Mouse (Mus musculus) liver, embryonic 13.5 days (tissue): ENCODE results near the gene Gm11634. TPM values are rescaled to one million over a fixed set of nuclear protein-coding genes. Genes with fewer than 3 reads are reported as not detected.
"Not testable (repeated sequence)": the region's sequence is repeated elsewhere in the genome, so short reads cannot be mapped to it uniquely, and the experiment has no call there.

Experiments
- ATAC-seq: fragments of 200-750 bp; cut with Nextera tagmentation; 2 replicates; pipeline ENCODE4 v1.8.0; 2017; ENCODE audit warnings: low read depth, mild to moderate bottlenecking, moderate number of reproducible peaks, moderate library complexity
- DNase-seq: peaks from one replicate; pipeline ENCODE4 v3.0.0; 2022
- H3K27ac ChIP-seq: fragments of 300-500 bp; sonication (generic); 2 replicates; pipeline ENCODE4 v1.5.1; 2015; ENCODE audit warnings: moderate library complexity, mild to moderate bottlenecking, inconsistent platforms
- H3K27me3 ChIP-seq: fragments of 300-500 bp; sonication (generic); 2 replicates; pipeline ENCODE4 v1.6.1; 2015; ENCODE audit warnings: mild to moderate bottlenecking, inconsistent platforms
- H3K36me3 ChIP-seq: fragments of 300-500 bp; sonication (generic); 2 replicates; pipeline ENCODE4 v1.6.1; 2015; ENCODE audit warnings: mild to moderate bottlenecking, inconsistent platforms
- H3K4me1 ChIP-seq: fragments of 300-500 bp; sonication (generic); replicated peaks from 2 replicates; pipeline ENCODE4 v1.6.1; 2015; ENCODE audit warnings: inconsistent platforms
- H3K4me2 ChIP-seq: fragments of 300-500 bp; sonication (generic); 2 replicates; pipeline ENCODE4 v1.6.1; 2015; ENCODE audit warnings: inconsistent platforms, mild to moderate bottlenecking, moderate library complexity
- H3K4me3 ChIP-seq: fragments of 300-500 bp; sonication (generic); replicated peaks from 2 replicates; pipeline ENCODE4 v1.5.1; 2015; ENCODE audit warnings: mild to moderate bottlenecking, inconsistent platforms
- H3K9ac ChIP-seq: fragments of 300-500 bp; sonication (generic); 2 replicates; pipeline ENCODE4 v1.6.1; 2015; ENCODE audit warnings: mild to moderate bottlenecking, inconsistent platforms
- H3K9me3 ChIP-seq: fragments of 300-500 bp; sonication (generic); replicated peaks from 2 replicates; pipeline ENCODE4 v1.6.1; 2016; ENCODE audit warnings: inconsistent platforms
- WGBS: fragments of 180-500 bp; shearing (Covaris S2); methylation state at CpG from one replicate; pipeline ENCODE4 v1.1.7; 2015; ENCODE audit not compliant: insufficient replicate concordance; 5-methylcytosine and 5-hydroxymethylcytosine counted together
- polyA plus RNA-seq: library from polyadenylated mRNA; unstranded; fragments of >200 nt; fragmentation: Nextera tagmentation; extraction: Ambion mirVana; gene quantifications from 2 replicates; pipeline ENCODE4 v1.2.1, GENCODE M21; 2015

The Gm11634 gene
- polyA plus RNA-seq, 1 experiment from 2014 or later, result not detected

- Histone ChIP-seq H3K36me3 (no peaks in the 10 kb centered on the region), H3K27me3 (no peaks in the 10 kb centered on the region), H3K4me1 (peaks cover 56% of the 10 kb centered on the region), H3K4me2 (peak overlapping the region; percentile 38), H3K9me3 (no peaks in the 10 kb centered on the region), H3K4me3 (no peak overlapping the region), H3K27ac (peak overlapping the region; percentile 51), H3K9ac (0 out of 2 replicates have a peak overlapping the region, but pooled peaks have one; percentile 12)
- 27% methylated on average over 6 of the region's 6 CpGs for WGBS
- peak; percentile 83 for ATAC-seq
- no peak for DNase-seq
Measured at GRCm38 (mm10) chr11:101615380-101615779, 16.3 kb upstream of the Gm11634 start.

GRCm38 (mm10) chr11:101614116-101614515, 15.1 kb upstream of the Gm11634 start:
- no peak overlapping the region for H3K4me3 ChIP-seq
- no peak overlapping the region for H3K4me2 ChIP-seq
- 54% methylated on average over 4 of the region's 4 CpGs for WGBS
- ATAC-seq (no peak), DNase-seq (no peak)
- H3K36me3 ChIP-seq, result no peaks in the 10 kb centered on the region
- H3K27ac ChIP-seq, result no peak overlapping the region
- H3K27me3 ChIP-seq, result no peaks in the 10 kb centered on the region
- peaks cover 57% of the 10 kb centered on the region for H3K4me1 ChIP-seq
- H3K9ac ChIP-seq, result no peak overlapping the region
- H3K9me3 ChIP-seq, result no peaks in the 10 kb centered on the region

DNA sequence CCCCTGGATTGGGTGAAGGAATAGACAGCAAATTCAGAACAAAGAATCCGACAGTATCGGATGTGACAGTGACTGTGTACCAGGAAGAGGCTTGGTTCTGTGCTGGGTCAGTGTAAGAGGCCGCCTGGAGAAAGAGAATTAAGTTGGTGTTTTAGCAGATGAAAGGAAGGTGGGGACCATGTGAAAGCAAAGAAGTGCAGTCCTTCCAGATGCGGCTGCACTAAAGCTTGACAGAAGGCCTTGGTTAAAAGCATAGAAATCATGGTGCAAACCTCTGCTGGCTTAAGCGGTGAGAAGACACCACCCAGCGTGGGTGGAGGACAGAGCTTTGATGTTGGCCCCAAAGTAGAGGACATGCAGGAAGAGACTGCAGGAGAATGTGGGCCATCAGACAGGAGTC, 14.5 kb upstream of the Gm11634 start:
- H3K27me3 ChIP-seq, result no peaks in the 10 kb centered on the region
- H3K9ac ChIP-seq, result no peak overlapping the region
- WGBS, result 71% methylated on average over 6 of the region's 6 CpGs
- DNase-seq, result no peak
- peaks cover 57% of the 10 kb centered on the region for H3K4me1 ChIP-seq
- H3K9me3 ChIP-seq, result no peaks in the 10 kb centered on the region
- H3K36me3 ChIP-seq, result no peaks in the 10 kb centered on the region
- H3K4me2 ChIP-seq, result no peak overlapping the region
- no peak overlapping the region for H3K4me3 ChIP-seq
- H3K27ac ChIP-seq, result no peak overlapping the region
- no peak for ATAC-seq

DNA sequence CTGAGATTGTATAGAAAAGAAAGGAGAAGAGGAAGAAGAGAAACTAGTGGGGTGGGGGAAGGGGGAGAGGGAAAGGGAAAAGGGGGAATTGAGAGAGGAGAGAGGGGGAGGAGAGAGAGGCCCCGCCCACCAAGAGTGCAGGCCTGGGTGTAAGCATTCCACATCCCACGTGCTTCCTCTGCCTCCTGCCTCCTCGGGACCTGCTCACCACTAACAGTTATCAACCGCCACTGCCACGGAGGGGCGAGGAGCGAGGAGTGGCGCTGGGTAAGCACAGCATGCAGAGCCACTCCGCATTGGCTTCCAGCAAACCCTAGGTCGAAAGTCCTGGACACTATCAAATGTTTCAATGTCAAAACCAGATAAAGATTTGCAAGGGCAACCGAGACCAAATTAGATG, 11.4 kb upstream of the Gm11634 start:
- Histone ChIP-seq H3K4me2 (peak overlapping the region; percentile 26), H3K36me3 (no peaks in the 10 kb centered on the region)

DNA sequence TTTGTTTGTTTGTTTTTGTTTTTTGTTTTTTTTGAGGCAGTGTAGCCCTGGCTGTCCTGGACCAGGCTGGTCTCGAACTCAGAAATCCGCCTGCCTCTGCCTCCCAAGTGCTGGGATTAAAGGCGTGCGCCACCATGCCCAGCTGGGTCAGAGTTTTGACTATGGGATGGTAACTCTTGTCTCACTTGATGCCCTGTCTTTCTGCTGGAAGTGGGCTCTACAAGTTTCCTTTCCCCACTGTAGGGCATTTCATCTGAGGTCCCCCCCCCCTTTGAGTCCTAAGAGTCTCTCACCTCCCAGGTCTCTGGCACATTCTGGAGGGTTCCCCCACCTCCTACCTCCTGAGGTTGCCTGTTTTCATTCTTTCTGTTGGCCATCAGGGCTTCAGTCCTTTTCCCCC, 8.1 kb upstream of the Gm11634 start:
- not testable (repeated sequence) for H3K27ac ChIP-seq, H3K4me2 ChIP-seq, ATAC-seq, H3K27me3 ChIP-seq, H3K9ac ChIP-seq, H3K9me3 ChIP-seq, H3K36me3 ChIP-seq, H3K4me3 ChIP-seq, DNase-seq
- H3K4me1 ChIP-seq, result peaks cover 19% of the 10 kb centered on the region
- 75% methylated on average over 4 of the region's 4 CpGs for WGBS

More for the DNA sequence above, 11.4 kb upstream of the Gm11634 start:
- Histone ChIP-seq H3K9me3 (no peaks in the 10 kb centered on the region), H3K9ac (no peak overlapping the region), H3K27ac (no peak overlapping the region), H3K4me1 (peaks cover 28% of the 10 kb centered on the region), H3K27me3 (no peaks in the 10 kb centered on the region), H3K4me3 (no peak overlapping the region)
- DNase-seq (no peak), ATAC-seq (no peak)
- WGBS, result 13% methylated on average over 11 of the region's 11 CpGs

DNA sequence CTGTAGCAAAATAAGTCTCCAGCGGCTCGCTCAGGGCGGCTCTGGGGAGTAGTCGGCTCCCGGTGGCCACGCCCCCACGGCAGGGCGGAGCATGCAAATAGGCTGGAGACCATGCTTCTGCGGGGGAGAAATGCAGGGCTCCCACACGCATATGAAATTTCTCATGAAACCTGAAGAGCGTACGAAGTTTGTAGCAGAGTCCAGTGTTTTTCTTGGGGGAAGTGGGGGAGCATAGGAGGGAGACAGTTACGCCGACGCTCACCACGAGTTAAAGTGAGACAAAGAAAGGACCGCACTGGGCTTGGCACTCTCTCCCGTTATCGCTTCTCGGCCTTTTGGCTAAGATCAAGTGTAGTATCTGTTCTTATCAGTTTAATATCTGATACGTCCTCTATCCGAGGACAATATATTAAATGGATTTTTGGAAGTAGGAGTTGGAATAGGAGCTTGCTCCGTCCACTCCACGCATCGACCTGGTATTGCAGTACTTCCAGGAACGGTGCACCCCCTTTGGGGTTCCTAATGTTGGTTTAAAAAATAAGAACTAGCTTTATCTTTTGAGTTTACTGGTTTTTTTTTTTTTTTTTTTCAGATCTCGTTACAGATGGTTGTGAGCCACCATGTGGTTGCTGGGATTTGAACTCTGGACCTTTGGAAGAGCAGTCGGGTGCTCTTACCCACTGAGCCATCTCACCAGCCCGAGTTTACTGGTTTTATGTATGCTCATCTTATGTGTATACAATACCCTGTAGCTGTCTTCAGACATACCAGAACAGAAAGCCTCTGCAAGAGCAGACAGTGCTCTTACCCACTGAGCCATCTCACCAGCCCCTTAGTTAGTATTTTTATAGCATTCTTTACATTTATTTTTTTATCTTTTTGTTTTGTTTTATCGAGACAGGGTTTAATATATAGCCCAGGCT, 5.7 kb upstream of the Gm11634 start:
- not testable (repeated sequence) for H3K9me3 ChIP-seq, H3K9ac ChIP-seq, H3K27me3 ChIP-seq, H3K36me3 ChIP-seq
- Histone ChIP-seq H3K4me3 (0 out of 2 replicates have a peak overlapping the region, but pooled peaks have one; percentile 32), H3K4me2 (peak overlapping the region; percentile 48), H3K4me1 (peaks cover 12% of the 10 kb centered on the region), H3K27ac (peak overlapping the region; percentile 87)
- peak; percentile 81 for DNase-seq
- under 1% methylated on average over 30 of the region's 30 CpGs for WGBS
- peak; percentile 88 for ATAC-seq

GRCm38 (mm10) chr11:101604116-101604515, 5.1 kb upstream of the Gm11634 start:
- peaks cover 8% of the 10 kb centered on the region for H3K27me3 ChIP-seq
- H3K4me2 ChIP-seq, result peak overlapping the region; percentile 48; the same call in 1 of the 2 replicates
- no peak for DNase-seq
- ATAC-seq, result no peak
- no peak overlapping the region for H3K4me3 ChIP-seq
- no peaks in the 10 kb centered on the region for H3K9me3 ChIP-seq
- no peak overlapping the region for H3K27ac ChIP-seq
- no peaks in the 10 kb centered on the region for H3K36me3 ChIP-seq
- H3K4me1 ChIP-seq, result peaks cover 12% of the 10 kb centered on the region
- no peak overlapping the region for H3K9ac ChIP-seq
- WGBS, result 5% methylated on average over 3 of the region's 3 CpGs

DNA sequence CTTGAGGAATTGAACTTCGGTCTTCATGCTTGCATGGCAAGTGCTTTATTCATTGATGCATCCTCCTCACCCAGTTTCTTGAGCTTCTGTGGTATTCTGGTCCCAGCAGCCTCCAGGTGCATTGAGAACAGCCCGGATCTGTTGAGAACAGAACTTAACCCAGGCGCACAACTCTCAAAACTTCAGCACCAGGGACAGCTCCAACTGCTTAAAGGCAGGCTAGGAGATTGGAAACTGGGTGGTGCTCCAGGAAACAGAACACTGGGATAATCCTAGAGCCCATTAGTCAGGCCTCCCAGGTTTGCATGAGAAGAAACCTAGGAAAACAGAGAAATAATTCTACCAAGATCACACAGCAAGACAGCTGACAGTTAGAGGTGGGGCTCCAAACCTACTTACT, 3.4 kb upstream of the Gm11634 start:
- 6% methylated on average over 3 of the region's 3 CpGs for WGBS
- Histone ChIP-seq H3K4me2 (no peak overlapping the region), H3K9ac (no peak overlapping the region), H3K36me3 (no peaks in the 10 kb centered on the region), H3K27ac (no peak overlapping the region), H3K4me1 (peaks cover 12% of the 10 kb centered on the region), H3K4me3 (no peak overlapping the region), H3K9me3 (no peaks in the 10 kb centered on the region), H3K27me3 (peaks cover 13% of the 10 kb centered on the region)
- DNase-seq, result peak; percentile 46
- no peak for ATAC-seq

GRCm38 (mm10) chr11:101589989-101590624, 8.9 kb downstream of the Gm11634 start:
- Histone ChIP-seq H3K4me2 (no peak overlapping the region), H3K36me3 (peaks cover 6% of the 10 kb centered on the region; the same call in 1 of the 2 replicates), H3K4me3 (no peak overlapping the region), H3K4me1 (peaks cover 13% of the 10 kb centered on the region), H3K27ac (no peak overlapping the region), H3K27me3 (0 out of 2 replicates have a peak, but pooled peaks cover 5% of the 10 kb centered on the region), H3K9me3 (no peaks in the 10 kb centered on the region), H3K9ac (no peak overlapping the region)
- ATAC-seq (no peak), DNase-seq (no peak)
- 60% methylated on average over 12 of the region's 12 CpGs for WGBS

DNA sequence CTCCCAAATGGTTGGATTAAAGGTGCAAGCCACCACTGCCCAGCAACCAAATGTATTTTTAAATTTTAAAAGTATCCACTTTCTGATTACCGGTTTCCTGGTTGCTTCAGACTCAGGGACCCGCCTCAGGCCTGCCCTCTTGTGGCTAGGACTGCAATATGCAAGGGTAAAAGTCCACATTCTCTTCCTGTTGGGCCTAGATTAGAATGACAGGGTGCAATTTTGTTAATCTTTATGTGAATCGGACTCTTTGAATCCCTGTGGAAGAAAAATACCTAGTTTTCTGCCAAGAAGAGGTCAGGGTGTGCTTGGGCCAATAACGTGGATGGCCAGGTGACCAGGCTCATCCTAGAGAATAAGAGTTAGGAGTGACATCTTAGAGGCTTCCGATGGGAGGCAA, 9.6 kb downstream of the Gm11634 start:
- ATAC-seq, result no peak
- Histone ChIP-seq H3K27ac (no peak overlapping the region), H3K9me3 (no peaks in the 10 kb centered on the region), H3K4me3 (no peak overlapping the region), H3K27me3 (0 out of 2 replicates have a peak, but pooled peaks cover 5% of the 10 kb centered on the region), H3K36me3 (peaks cover 6% of the 10 kb centered on the region; the same call in 1 of the 2 replicates), H3K4me2 (no peak overlapping the region), H3K9ac (0 out of 2 replicates have a peak overlapping the region, but pooled peaks have one; percentile 5), H3K4me1 (peaks cover 13% of the 10 kb centered on the region)
- DNase-seq, result peak; percentile 39
- 26% methylated on average over 5 of the region's 5 CpGs for WGBS

DNA sequence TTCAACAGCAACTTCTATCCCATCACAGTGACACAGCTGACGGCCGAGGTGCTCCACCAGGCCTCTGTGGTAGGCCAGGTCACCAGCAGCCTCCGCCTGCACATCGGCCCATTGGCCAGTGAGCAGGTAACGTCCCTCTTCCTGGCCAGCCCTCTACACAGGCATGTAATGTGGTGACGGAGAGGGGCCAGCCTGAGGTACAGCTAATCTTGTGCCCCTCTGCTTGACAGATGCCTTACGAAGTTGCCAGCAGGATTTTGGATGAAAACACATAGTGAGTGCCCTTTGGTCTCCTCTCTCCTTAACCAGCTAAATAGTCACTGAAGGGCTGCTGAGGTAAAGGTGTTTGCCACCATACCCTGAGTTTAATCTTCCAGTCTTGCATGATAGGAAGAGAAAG, 10.2 kb downstream of the Gm11634 start:
- Histone ChIP-seq H3K9me3 (no peaks in the 10 kb centered on the region), H3K36me3 (peaks cover 6% of the 10 kb centered on the region; the same call in 1 of the 2 replicates), H3K27ac (no peak overlapping the region), H3K9ac (0 out of 2 replicates have a peak overlapping the region, but pooled peaks have one; percentile 5), H3K4me3 (no peak overlapping the region), H3K4me1 (peaks cover 13% of the 10 kb centered on the region), H3K27me3 (0 out of 2 replicates have a peak, but pooled peaks cover 5% of the 10 kb centered on the region), H3K4me2 (no peak overlapping the region)
- ATAC-seq (0 out of 2 replicates have a peak, but pooled peaks have one; percentile 20), DNase-seq (no peak)
- WGBS, result 76% methylated on average over 7 of the region's 7 CpGs
